Mouse (Mus musculus) layer of hippocampus, adult 11-12 months (tissue): ENCODE data around the gene Resp18.

Source experiments
- DNase-seq: peaks from one replicate; pipeline ENCODE4 v3.0.0; 2022; ENCODE audit warnings: low spot score

The Resp18 gene

GRCm38 (mm10) chr1:75277195-75278188, 723 bp downstream of the Resp18 start:
- DNase-seq: no peak

- peak; percentile 76 for DNase-seq
Observed at GRCm38 (mm10) chr1:75264091-75264880, 13.9 kb downstream of the Resp18 start, which contains the start of gene Ptprn. Gene Ptprn (minus strand): TSS chr1:75264502.

- peak; percentile 37 for DNase-seq
Observed at GRCm38 (mm10) chr1:75262969-75263951, 15.0 kb downstream of the Resp18 start.

- DNase-seq: no peak
Observed at GRCm38 (mm10) chr1:75261278-75261677, 16.9 kb downstream of the Resp18 start.

- no peak for DNase-seq
Observed at GRCm38 (mm10) chr1:75255516-75256046, 22.6 kb downstream of the Resp18 start.

- no peak for DNase-seq
Observed at GRCm38 (mm10) chr1:75254625-75255013, 23.6 kb downstream of the Resp18 start.

GRCm38 (mm10) chr1:75253849-75254624, 24.2 kb downstream of the Resp18 start:
- DNase-seq: peak; percentile 93

- DNase-seq: no peak
Observed at GRCm38 (mm10) chr1:75253029-75253428, 25.2 kb downstream of the Resp18 start.

- DNase-seq: no peak
Observed at GRCm38 (mm10) chr1:75252308-75252707, 25.9 kb downstream of the Resp18 start.

- peak; percentile 76 for DNase-seq
Observed at GRCm38 (mm10) chr1:75251112-75251970, 26.9 kb downstream of the Resp18 start.

- no peak for DNase-seq
Observed at GRCm38 (mm10) chr1:75250498-75250897, 27.7 kb downstream of the Resp18 start.

GRCm38 (mm10) chr1:75248041-75248772, 30.0 kb downstream of the Resp18 start:
- DNase-seq: peak; percentile 64

GRCm38 (mm10) chr1:75247071-75247930, 30.9 kb downstream of the Resp18 start:
- DNase-seq: no peak

GRCm38 (mm10) chr1:75244836-75245235, 33.4 kb downstream of the Resp18 start:
- peak; percentile 69 for DNase-seq

- no peak for DNase-seq
Observed at GRCm38 (mm10) chr1:75244175-75244826, 33.9 kb downstream of the Resp18 start.

- no peak for DNase-seq
Observed at GRCm38 (mm10) chr1:75243411-75243810, 34.8 kb downstream of the Resp18 start.

GRCm38 (mm10) chr1:75239591-75239990, 38.6 kb downstream of the Resp18 start:
- peak; percentile 65 for DNase-seq
